Comparison of ENCODE assay signal across 12 mouse cellular contexts in the genomic region with DNA sequence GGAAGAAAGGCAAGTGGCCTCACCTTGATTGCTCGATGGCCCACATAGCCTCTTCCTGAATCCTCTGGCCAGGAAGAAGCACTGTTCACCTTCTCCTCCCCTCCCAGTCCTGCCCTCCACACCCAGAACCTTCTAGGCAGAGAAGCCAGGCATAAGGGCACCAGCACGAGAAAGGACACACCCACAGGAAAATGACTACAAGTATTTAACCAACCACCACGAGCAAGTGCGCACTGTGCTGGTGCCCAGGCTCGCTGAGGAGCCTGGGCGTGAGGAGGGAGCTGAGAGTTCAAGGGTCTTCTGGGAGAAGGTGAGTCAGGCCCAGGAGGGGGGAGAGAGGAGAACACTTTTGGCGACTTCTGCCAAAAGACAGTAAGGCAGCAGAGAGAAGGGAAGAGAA.
DNase-seq lines count a peak whose midpoint lies in the region; ATAC-seq and TF ChIP-seq lines count a peak whose summit lies in the region.
"Had no signal": no experiment of that assay in that cellular context is flagged by ENCODE, and none has a peak within 500 bp of the region (broad histone marks: within the 10 kb centered on the region; RNA-seq: fewer than 3 reads in every experiment).

No protein-coding gene starts in this region.

- H3K4me3 ChIP-seq in heart, embryonic 15.5 days = no peak overlapping the region
- H3K4me3 ChIP-seq in brown adipose tissue, adult 24 weeks (ENCODE audit: insufficient read depth, low read depth, low read length) = peak overlapping the region; percentile 36; the same call in 1 of the 2 replicates
- peak overlapping the region; percentile 8; the same call in 1 of the 2 replicates for H3K4me3 ChIP-seq in intestine, postnatal 0 days (ENCODE audit: low read depth, low read length)
- H3K4me3 ChIP-seq: myocyte had no signal

- H3K36me3 ChIP-seq in heart, embryonic 15.5 days = no peaks in the 10 kb centered on the region
- no peaks in the 10 kb centered on the region; the same call in 1 of the 2 replicates for H3K36me3 ChIP-seq in intestine, postnatal 0 days (ENCODE audit: control insufficient read depth, insufficient read depth)

- peaks cover 59% of the 10 kb centered on the region for H3K4me1 ChIP-seq in heart, embryonic 15.5 days (replicated peaks)
- peaks cover 23% of the 10 kb centered on the region for H3K4me1 ChIP-seq in brown adipose tissue, adult 24 weeks (ENCODE audit: control insufficient read depth, insufficient read depth, insufficient read length, low read length)
- H3K4me1 ChIP-seq in intestine, postnatal 0 days (replicated peaks; ENCODE audit: control insufficient read depth, insufficient read depth, low read length) = peaks cover 46% of the 10 kb centered on the region

- H3K9me3 ChIP-seq in heart, embryonic 15.5 days (replicated peaks) = no peaks in the 10 kb centered on the region
- no peaks in the 10 kb centered on the region for H3K9me3 ChIP-seq in intestine, postnatal 0 days (ENCODE audit: control insufficient read depth)

- TF ChIP-seq CTCF in intestine, postnatal 0 days (IDR thresholded peaks at IDR 0.05; ENCODE audit: low read depth) = no peak

- peaks cover 44% of the 10 kb centered on the region for H3K27me3 ChIP-seq in heart, embryonic 15.5 days
- no peaks in the 10 kb centered on the region for H3K27me3 ChIP-seq in intestine, postnatal 0 days (replicated peaks; ENCODE audit: control insufficient read depth, insufficient read depth, low read length)

- H3K4me2 ChIP-seq in heart, embryonic 15.5 days = no peak overlapping the region
- H3K4me2 ChIP-seq in intestine, postnatal 0 days (replicated peaks; ENCODE audit: low read depth) = peak overlapping the region; percentile 51

- 63% methylated on average over 7 of the region's 7 CpGs for WGBS in heart, embryonic 15.5 days
- 29% methylated on average over 7 of the region's 7 CpGs for WGBS in intestine, postnatal 0 days

- ATAC-seq in heart, embryonic 15.5 days (replicated peaks; ENCODE audit: insufficient number of reproducible peaks, insufficient read depth, low FRiP score, low read depth) = no peak
- peak; percentile 58 for ATAC-seq in intestine, postnatal 0 days
- ATAC-seq: hindbrain, postnatal 0 days had no signal

- no peak overlapping the region for H3K9ac ChIP-seq in heart, embryonic 15.5 days
- peak overlapping the region; percentile 18; the same call in 1 of the 2 replicates for H3K9ac ChIP-seq in intestine, postnatal 0 days (ENCODE audit: low read depth, low read length)

- peak overlapping the region; percentile 41 for H3K27ac ChIP-seq in heart, embryonic 15.5 days
- H3K27ac ChIP-seq in brown adipose tissue, adult 24 weeks (replicated peaks; ENCODE audit: low read depth, low read length) = peak overlapping the region; percentile 85
- peak overlapping the region; percentile 83 for H3K27ac ChIP-seq in intestine, postnatal 0 days (ENCODE audit: low read depth, low read length)
- H3K27ac ChIP-seq: hindbrain, postnatal 0 days had no signal

- no peak for DNase-seq in heart, adult 8-10 months (ENCODE audit: low spot score)
- DNase-seq in lung, postnatal 25 days (ENCODE audit: low spot score) = peak; percentile 70
- no peak for DNase-seq in layer of hippocampus, adult 18-20 months (ENCODE audit: low spot score in 2 of 2)
- DNase-seq in frontal cortex, postnatal 14 days (ENCODE audit: low spot score in 2 of 2) = no peak
- no peak for DNase-seq in ovary, postnatal 36 days (ENCODE audit: low spot score)
- DNase-seq: cerebellum, adult 8-10 months; gastrocnemius, postnatal 10 days had no signal
